Mouse (Mus musculus) testis, postnatal 10 days (tissue): ENCODE data around the gene Cfd.
A peak's percentile ranks its signal among the peaks of the same experiment; 100 is the strongest.

Experiments
- DNase-seq: peaks from one replicate; pipeline ENCODE4 v3.0.0; 2021; ENCODE audit warnings: low spot score

The Cfd gene

GRCm38 (mm10) chr10:79886611-79887010, 4.0 kb upstream of the Cfd start:
- DNase-seq = no peak

GRCm38 (mm10) chr10:79889386-79889785, 1.3 kb upstream of the Cfd start:
- no peak for DNase-seq

- DNase-seq = peak; percentile 88
Observed at GRCm38 (mm10) chr10:79892451-79893118, 1.9 kb downstream of the Cfd start.

GRCm38 (mm10) chr10:79896306-79896705, 5.7 kb downstream of the Cfd start:
- DNase-seq = no peak

GRCm38 (mm10) chr10:79896814-79897213, 6.2 kb downstream of the Cfd start:
- no peak for DNase-seq

- no peak for DNase-seq
Observed at GRCm38 (mm10) chr10:79897316-79898245, 6.9 kb downstream of the Cfd start.

- DNase-seq = no peak
Observed at GRCm38 (mm10) chr10:79900951-79901410, 10.3 kb downstream of the Cfd start.

- DNase-seq = no peak
Observed at GRCm38 (mm10) chr10:79906712-79907111, 16.1 kb downstream of the Cfd start.

GRCm38 (mm10) chr10:79907415-79907814, 16.8 kb downstream of the Cfd start:
- DNase-seq = no peak

- DNase-seq = peak; percentile 99
Observed at GRCm38 (mm10) chr10:79908167-79909091, 17.8 kb downstream of the Cfd start, which contains the start of gene Med16. Gene Med16 (minus strand): TSS chr10:79908923.

- DNase-seq = no peak
Observed at GRCm38 (mm10) chr10:79909092-79909922, 18.7 kb downstream of the Cfd start.

GRCm38 (mm10) chr10:79910556-79910955, 19.9 kb downstream of the Cfd start, which contains the start of gene Gm26602:
Gene Gm26602 (plus strand): TSS chr10:79910856.
- DNase-seq = no peak

GRCm38 (mm10) chr10:79912412-79912811, 21.8 kb downstream of the Cfd start:
- no peak for DNase-seq

GRCm38 (mm10) chr10:79914131-79914947, 23.7 kb downstream of the Cfd start:
- DNase-seq = no peak

- DNase-seq = no peak
Observed at GRCm38 (mm10) chr10:79914948-79915596, 24.4 kb downstream of the Cfd start.

- no peak for DNase-seq
Observed at GRCm38 (mm10) chr10:79916081-79916480, 25.4 kb downstream of the Cfd start.

- DNase-seq = peak; percentile 94
Observed at GRCm38 (mm10) chr10:79916808-79917531, 26.3 kb downstream of the Cfd start, which contains the start of gene Kiss1r. Gene Kiss1r (plus strand): TSS chr10:79916971.

- DNase-seq = no peak
Observed at GRCm38 (mm10) chr10:79917532-79918100, 27.0 kb downstream of the Cfd start.
